Mouse (Mus musculus): ENCODE data around the gene Cdkn2aip. TPM values are rescaled to one million over a fixed set of nuclear protein-coding genes. Genes with fewer than 3 reads are reported as not detected.

Cdkn2aip gene
- total and polyA plus RNA-seq, 3 experiments, result 13.5 to 101 (median 14.1) TPM

DNA sequence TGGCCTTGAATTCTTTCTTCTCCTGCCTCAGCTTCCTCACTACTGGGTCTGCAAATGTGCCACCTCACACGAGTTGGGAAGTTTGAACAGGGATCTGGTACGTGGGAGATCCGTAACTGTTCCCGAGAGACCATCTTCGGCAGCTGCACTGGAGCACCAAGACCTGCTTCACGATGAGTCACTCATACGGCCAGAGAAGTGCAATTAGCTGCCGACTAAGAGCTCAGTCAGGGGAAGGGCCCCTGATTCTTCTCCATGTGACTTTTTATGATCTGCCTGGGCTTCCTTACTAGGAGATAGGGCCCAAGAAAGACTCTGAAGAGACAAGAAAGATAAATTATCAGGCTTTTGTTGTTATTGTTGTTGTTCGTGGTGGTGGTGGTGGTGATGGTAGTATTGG is 31.1 kb upstream of the Cdkn2aip start:
- H3K27me3 ChIP-seq (ENCODE audit: control insufficient read depth in 1 of 2, insufficient read depth in 2 of 2, low read length in 2 of 2), result no peaks in the 10 kb centered on the region; a peak in 1 of 4 replicates
- H3K9me3 ChIP-seq (replicated peaks; ENCODE audit: insufficient read depth, low read length), result no peaks in the 10 kb centered on the region
- H3K9ac ChIP-seq (ENCODE audit: control insufficient read depth, low read depth, low read length, poor library complexity, severe bottlenecking), result no peak overlapping the region
- H3K36me3 ChIP-seq (ENCODE audit: control insufficient read depth in 1 of 2, insufficient read depth in 2 of 2, low read length in 2 of 2), result 0 out of 4 replicates have a peak, but pooled peaks cover 0 to 2% of the 10 kb centered on the region in 2 experiments
- no peak for DNase-seq (ENCODE audit: low read depth, low spot score)
- no peaks in the 10 kb centered on the region for H3K79me2 ChIP-seq (ENCODE audit: control insufficient read depth, insufficient read depth, low read length, poor library complexity)
- TF ChIP-seq TBP (IDR thresholded peaks at IDR 0.05; ENCODE audit: low read depth, low read length) (no peak), RAD21 (IDR thresholded peaks at IDR 0.05; ENCODE audit: low read depth, low read length) (no peak), E2F4 (IDR thresholded peaks at IDR 0.05; ENCODE audit: borderline replicate concordance, low read depth, low read length) (no peak), KAT2A (conservative IDR thresholded peaks at IDR 0.05; ENCODE audit: low read depth, low read length) (no peak), MXI1 (IDR thresholded peaks at IDR 0.05; ENCODE audit: low read depth, low read length) (no peak), MAZ (IDR thresholded peaks at IDR 0.05; ENCODE audit: low read depth, low read length) (no peak), GATA1 (IDR thresholded peaks at IDR 0.05; ENCODE audit: low read depth, low read length) (no peak), MAFK (IDR thresholded peaks at IDR 0.05; ENCODE audit: borderline replicate concordance, low read depth, low read length) (no peak), POLR2AphosphoS2 (IDR thresholded peaks at IDR 0.05; ENCODE audit: low read length) (no peak), ZMIZ1 (IDR thresholded peaks at IDR 0.05; ENCODE audit: low read depth, low read length) (no peak), GABPA (IDR thresholded peaks at IDR 0.05; ENCODE audit: low read depth, low read length) (no peak), EP300 (IDR thresholded peaks at IDR 0.05; ENCODE audit: low read depth in 1 of 2, low read length in 2 of 2) (no peak), CHD1 (IDR thresholded peaks at IDR 0.05; ENCODE audit: low read depth, low read length) (no peak), JUND (IDR thresholded peaks at IDR 0.05; ENCODE audit: low read depth, low read length) (no peak), NELFE (IDR thresholded peaks at IDR 0.05; ENCODE audit: low read depth, low read length) (no peak), SIN3A (IDR thresholded peaks at IDR 0.05; ENCODE audit: low read length) (no peak)
- H3K4me3 ChIP-seq (ENCODE audit: control insufficient read depth in 1 of 2, insufficient read depth in 1 of 2, low read depth in 2 of 2, low read length in 2 of 2), result no peak overlapping the region
- H3K27ac ChIP-seq (ENCODE audit: control insufficient read depth, low read depth, low read length), result no peak overlapping the region
- no peaks in the 10 kb centered on the region for H3K4me1 ChIP-seq (ENCODE audit: control insufficient read depth in 1 of 2, insufficient read depth in 2 of 2, low read length in 2 of 2)

GRCm38 (mm10) chr8:47743419-47743818 is 29.7 kb upstream of the Cdkn2aip start:
- H3K4me1 ChIP-seq (ENCODE audit: control insufficient read depth in 1 of 2, insufficient read depth in 2 of 2, low read length in 2 of 2), result no peaks in the 10 kb centered on the region
- no peak overlapping the region for H3K9ac ChIP-seq (ENCODE audit: control insufficient read depth, low read depth, low read length, poor library complexity, severe bottlenecking)
- H3K79me2 ChIP-seq (ENCODE audit: control insufficient read depth, insufficient read depth, low read length, poor library complexity), result no peaks in the 10 kb centered on the region
- TF ChIP-seq MAX (IDR thresholded peaks at IDR 0.05; ENCODE audit: low read length) (no peak), SMC3 (IDR thresholded peaks at IDR 0.05; ENCODE audit: low read depth, low read length) (peak; percentile 84), ZC3H11A (IDR thresholded peaks at IDR 0.05; ENCODE audit: low read depth, low read length) (peak; percentile 72), CTCF (IDR thresholded peaks at IDR 0.05 in 2 of 3, conservative IDR thresholded peaks at IDR 0.05 in 1 of 3; ENCODE audit: control insufficient read depth in 1 of 3, insufficient read depth in 1 of 3, low read depth in 2 of 3, low read length in 3 of 3, poor library complexity in 1 of 3, severe bottlenecking in 1 of 3) (peak; percentile 78 to 98 (median 90)), NRF1 (IDR thresholded peaks at IDR 0.05; ENCODE audit: insufficient read depth, low read depth, low read length, poor library complexity, severe bottlenecking) (no peak), SIN3A (IDR thresholded peaks at IDR 0.05; ENCODE audit: low read length) (peak; percentile 24; the same call in 1 of the 2 replicates), RAD21 (IDR thresholded peaks at IDR 0.05; ENCODE audit: low read depth, low read length) (peak; percentile 83)
- no peak overlapping the region for H3K27ac ChIP-seq (ENCODE audit: control insufficient read depth, low read depth, low read length)
- no peaks in the 10 kb centered on the region for H3K9me3 ChIP-seq (replicated peaks; ENCODE audit: insufficient read depth, low read length)
- no peak overlapping the region for H3K4me3 ChIP-seq (ENCODE audit: control insufficient read depth in 1 of 2, insufficient read depth in 1 of 2, low read depth in 2 of 2, low read length in 2 of 2)
- DNase-seq (ENCODE audit: low read depth, low spot score), result peak; percentile 65
- no peaks in the 10 kb centered on the region; a peak in 1 of 4 replicates for H3K27me3 ChIP-seq (ENCODE audit: control insufficient read depth in 1 of 2, insufficient read depth in 2 of 2, low read length in 2 of 2)
- H3K36me3 ChIP-seq (ENCODE audit: control insufficient read depth in 1 of 2, insufficient read depth in 2 of 2, low read length in 2 of 2), result no peaks in the 10 kb centered on the region
